Mouse (Mus musculus) kidney, postnatal 25 days (tissue): ENCODE measurements around the gene Srrd.
"Not testable (repeated sequence)": the region's sequence is repeated elsewhere in the genome, so short reads cannot be mapped to it uniquely, and the experiment has no call there.

Source experiments
- DNase-seq, 2 experiments: peaks; one replicate each; pipeline ENCODE4 v3.0.0; 2021; ENCODE audit warnings: mixed read lengths in 2 of 2

Gene Srrd

GRCm38 (mm10) chr5:112356322-112356721, 13.5 kb upstream of the Srrd start:
- peak; percentile 17 to 64 for DNase-seq

GRCm38 (mm10) chr5:112355910-112356309, 13.1 kb upstream of the Srrd start, which contains the start of gene Gm6583:
Gene Gm6583 (minus strand): TSS chr5:112356033.
- no peak for DNase-seq

- no peak for DNase-seq
Observed at GRCm38 (mm10) chr5:112355493-112355892, 12.7 kb upstream of the Srrd start.

GRCm38 (mm10) chr5:112349169-112349568, 6.3 kb upstream of the Srrd start:
- no peak for DNase-seq

GRCm38 (mm10) chr5:112346211-112346965, 3.5 kb upstream of the Srrd start:
- DNase-seq, result no peak

- peak; percentile 34 to 69 for DNase-seq
Observed at GRCm38 (mm10) chr5:112344092-112344960, 1.5 kb upstream of the Srrd start.

- DNase-seq, result no peak
Observed at GRCm38 (mm10) chr5:112343205-112343595, 360 bp upstream of the Srrd start.

GRCm38 (mm10) chr5:112339215-112339614, 3.6 kb downstream of the Srrd start:
- no peak for DNase-seq

- DNase-seq, result no peak
Observed at GRCm38 (mm10) chr5:112337004-112337403, 5.8 kb downstream of the Srrd start.

GRCm38 (mm10) chr5:112335473-112335872, 7.4 kb downstream of the Srrd start:
- peak; percentile 68 to 71 for DNase-seq

GRCm38 (mm10) chr5:112329805-112330564, 12.9 kb downstream of the Srrd start:
- DNase-seq, result no peak

GRCm38 (mm10) chr5:112327854-112328253, 15.0 kb downstream of the Srrd start:
- DNase-seq, result no peak

GRCm38 (mm10) chr5:112326446-112327009, 16.3 kb downstream of the Srrd start:
- no peak for DNase-seq

GRCm38 (mm10) chr5:112325546-112326445, 17.0 kb downstream of the Srrd start, which contains the start of gene Tfip11:
Gene Tfip11 (plus strand): TSS chr5:112326358.
- DNase-seq, result peak; percentile 97 to 98

- DNase-seq, result peak; percentile 41 to 77
Observed at GRCm38 (mm10) chr5:112324637-112325545, 17.9 kb downstream of the Srrd start.

- no peak for DNase-seq
Observed at GRCm38 (mm10) chr5:112323246-112323645, 19.6 kb downstream of the Srrd start.

GRCm38 (mm10) chr5:112321376-112321775, 21.5 kb downstream of the Srrd start:
- no peak for DNase-seq

- DNase-seq, result no peak
Observed at GRCm38 (mm10) chr5:112320936-112321335, 21.9 kb downstream of the Srrd start.

- DNase-seq, result no peak
Observed at GRCm38 (mm10) chr5:112320379-112320778, 22.5 kb downstream of the Srrd start.

GRCm38 (mm10) chr5:112319343-112319742, 23.5 kb downstream of the Srrd start:
- not testable (repeated sequence) for DNase-seq
